Mouse (Mus musculus) neural tube, embryonic 15.5 days (tissue): Measurements from ENCODE around the gene Adgra1. TPM values are rescaled to one million over a fixed set of nuclear protein-coding genes. Genes with fewer than 3 reads are reported as not detected.

Source experiments
- ATAC-seq: fragments of 200-750 bp; cut with Nextera tagmentation; 2 replicates; pipeline ENCODE4 v1.8.0; 2017; ENCODE audit warnings: mild to moderate bottlenecking, moderate TSS enrichment, moderate library complexity; ENCODE audit not compliant: low FRiP score
- H3K27ac ChIP-seq: fragments of 300-500 bp; sonication (generic); replicated peaks from 2 replicates; pipeline ENCODE4 v1.5.1; 2015; ENCODE audit warnings: mild to moderate bottlenecking, inconsistent platforms
- H3K27me3 ChIP-seq: fragments of 300-500 bp; sonication (generic); replicated peaks from 2 replicates; pipeline ENCODE4 v1.6.1; 2015; ENCODE audit warnings: inconsistent platforms
- H3K36me3 ChIP-seq: fragments of 300-500 bp; sonication (generic); 2 replicates; pipeline ENCODE4 v1.6.1; 2015; ENCODE audit warnings: inconsistent platforms
- H3K4me1 ChIP-seq: fragments of 300-500 bp; sonication (generic); 2 replicates; pipeline ENCODE4 v1.6.1; 2015; ENCODE audit warnings: inconsistent platforms
- H3K4me2 ChIP-seq: fragments of 300-500 bp; sonication (generic); 2 replicates; pipeline ENCODE4 v1.6.1; 2015; ENCODE audit warnings: inconsistent platforms, mild to moderate bottlenecking, moderate library complexity
- H3K4me3 ChIP-seq: fragments of 300-500 bp; sonication (generic); replicated peaks from 2 replicates; pipeline ENCODE4 v1.5.1; 2015; ENCODE audit warnings: mild to moderate bottlenecking, inconsistent platforms
- H3K9ac ChIP-seq: fragments of 300-500 bp; sonication (generic); replicated peaks from 2 replicates; pipeline ENCODE4 v1.6.1; 2015; ENCODE audit warnings: mild to moderate bottlenecking, inconsistent platforms
- H3K9me3 ChIP-seq: fragments of 300-500 bp; sonication (generic); replicated peaks from 2 replicates; pipeline ENCODE4 v1.6.1; 2016; ENCODE audit warnings: inconsistent platforms
- WGBS: fragments of 180-500 bp; shearing (Covaris S2); methylation state at CpG from one replicate; pipeline ENCODE4 v1.1.7; 2015; ENCODE audit warnings: mixed read lengths; 5-methylcytosine and 5-hydroxymethylcytosine counted together
- polyA plus RNA-seq: library from polyadenylated mRNA; unstranded; fragments of >200 nt; fragmentation: Nextera tagmentation; extraction: Ambion mirVana; gene quantifications from 2 replicates; pipeline ENCODE4 v1.2.1, GENCODE M21; 2015

Gene Adgra1
- 31.1 and 34.1 TPM in 2 replicates for polyA plus RNA-seq

DNA sequence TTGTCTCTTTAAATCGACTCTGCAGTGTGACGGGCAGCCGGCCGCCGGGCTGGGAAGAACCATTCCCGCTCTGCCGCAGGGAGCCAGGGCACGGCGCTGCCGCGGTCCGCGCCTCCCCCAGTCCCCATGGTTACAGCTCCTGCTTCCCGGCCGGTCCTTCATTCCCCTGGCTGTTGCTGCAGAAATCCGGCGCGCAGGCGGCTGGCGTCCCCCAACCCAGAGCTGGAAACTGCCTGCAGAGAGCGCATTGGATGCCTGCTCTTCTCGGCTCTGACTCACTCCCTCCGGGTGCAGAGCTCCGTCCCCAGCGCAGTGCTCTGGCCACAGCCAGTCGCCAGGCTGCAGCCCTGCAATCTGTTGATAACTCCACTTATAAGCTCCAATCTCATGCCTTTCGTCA is at the start of gene Adgra1:
TSS of gene Adgra1 (plus strand) at position 139 of the 400 bp plus-strand sequence.
- H3K4me1 ChIP-seq, result peaks cover 46% of the 10 kb centered on the region
- H3K27me3 ChIP-seq, result no peaks in the 10 kb centered on the region
- H3K36me3 ChIP-seq, result no peaks in the 10 kb centered on the region
- ATAC-seq, result peak; percentile 87
- peak within 1 kb of the TSS; percentile 47 for H3K9ac ChIP-seq
- H3K9me3 ChIP-seq, result no peaks in the 10 kb centered on the region
- H3K4me3 ChIP-seq, result peak within 1 kb of the TSS; percentile 41
- under 1% methylated on average over 27 of the region's 27 CpGs for WGBS
- H3K4me2 ChIP-seq, result peak within 1 kb of the TSS; percentile 64
- peak within 1 kb of the TSS; percentile 80 for H3K27ac ChIP-seq

DNA sequence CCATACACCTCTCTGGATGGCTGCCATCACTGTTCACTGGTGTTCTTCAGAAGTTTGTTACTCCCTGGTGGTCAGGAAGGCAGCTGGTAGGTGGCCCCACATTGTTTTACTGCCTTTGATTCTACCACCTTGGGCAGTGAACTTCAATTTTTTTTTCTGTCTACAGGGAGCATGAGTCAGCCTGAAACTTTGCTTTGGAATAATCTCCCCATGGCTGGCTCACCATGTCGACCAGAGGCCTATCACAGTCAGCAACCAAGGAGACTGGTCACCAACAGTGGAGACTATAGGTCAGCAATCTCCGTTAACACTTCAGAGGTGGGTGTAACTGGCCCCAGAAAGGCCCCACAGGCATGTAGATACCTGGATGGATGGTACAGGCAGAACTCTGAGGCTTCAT is 46.6 kb upstream of the Adgra1 start:
- Histone ChIP-seq H3K27ac (no peak overlapping the region), H3K4me3 (no peak overlapping the region), H3K4me2 (no peak overlapping the region), H3K9ac (no peak overlapping the region), H3K4me1 (0 out of 2 replicates have a peak, but pooled peaks cover 4% of the 10 kb centered on the region), H3K36me3 (no peaks in the 10 kb centered on the region), H3K9me3 (no peaks in the 10 kb centered on the region), H3K27me3 (no peaks in the 10 kb centered on the region)
- ATAC-seq, result no peak
- 87% methylated on average over 2 of the region's 2 CpGs for WGBS

DNA sequence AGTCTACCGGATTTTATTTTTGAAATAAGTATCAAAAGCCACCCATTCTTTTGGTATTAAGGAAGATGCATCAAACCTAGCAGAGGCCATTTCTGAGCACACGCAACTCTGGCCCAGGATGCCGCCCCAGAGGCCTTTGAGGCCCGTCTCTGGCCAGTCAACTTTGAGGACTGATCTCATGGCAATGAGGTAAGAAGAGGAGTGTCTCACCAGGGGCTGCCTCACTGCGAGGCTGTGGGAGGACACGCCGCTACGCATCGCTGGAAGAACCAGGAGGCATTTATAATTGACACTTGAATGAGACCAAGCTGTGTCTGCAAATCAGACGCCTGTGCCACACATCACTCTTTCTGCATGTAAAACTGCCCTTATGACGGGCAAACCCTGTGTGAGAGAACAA is 45.0 kb upstream of the Adgra1 start:
- no peak for ATAC-seq
- Histone ChIP-seq H3K27ac (no peak overlapping the region), H3K4me1 (0 out of 2 replicates have a peak, but pooled peaks cover 4% of the 10 kb centered on the region), H3K9ac (no peak overlapping the region), H3K36me3 (no peaks in the 10 kb centered on the region), H3K4me3 (no peak overlapping the region), H3K27me3 (no peaks in the 10 kb centered on the region), H3K9me3 (no peaks in the 10 kb centered on the region), H3K4me2 (no peak overlapping the region)
- 65% methylated on average over 11 of the region's 11 CpGs for WGBS

DNA sequence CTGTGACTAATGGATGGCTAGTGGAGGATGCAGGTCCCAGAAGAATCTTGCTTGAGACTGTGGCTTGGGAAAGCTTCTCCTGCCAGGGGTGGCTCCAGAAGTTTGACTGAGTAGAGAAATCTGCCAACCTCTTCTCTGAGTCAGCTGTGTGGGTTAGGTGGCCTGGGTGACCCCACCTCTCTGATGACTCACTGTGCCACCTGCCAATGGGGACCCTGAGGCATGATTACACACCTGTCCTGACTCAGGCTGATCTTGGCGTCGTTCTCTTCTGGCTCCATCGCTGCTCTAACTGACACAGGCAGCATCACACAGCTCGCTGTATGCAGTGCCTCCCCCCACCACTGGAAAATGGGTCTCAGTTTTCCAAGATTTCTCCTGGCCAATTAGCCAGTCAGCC is 44.3 kb upstream of the Adgra1 start:
- Histone ChIP-seq H3K27ac (no peak overlapping the region), H3K9ac (no peak overlapping the region), H3K9me3 (no peaks in the 10 kb centered on the region), H3K4me3 (no peak overlapping the region), H3K4me2 (no peak overlapping the region), H3K27me3 (no peaks in the 10 kb centered on the region), H3K4me1 (0 out of 2 replicates have a peak, but pooled peaks cover 4% of the 10 kb centered on the region), H3K36me3 (no peaks in the 10 kb centered on the region)
- 91% methylated on average over 4 of the region's 4 CpGs for WGBS
- no peak for ATAC-seq

DNA sequence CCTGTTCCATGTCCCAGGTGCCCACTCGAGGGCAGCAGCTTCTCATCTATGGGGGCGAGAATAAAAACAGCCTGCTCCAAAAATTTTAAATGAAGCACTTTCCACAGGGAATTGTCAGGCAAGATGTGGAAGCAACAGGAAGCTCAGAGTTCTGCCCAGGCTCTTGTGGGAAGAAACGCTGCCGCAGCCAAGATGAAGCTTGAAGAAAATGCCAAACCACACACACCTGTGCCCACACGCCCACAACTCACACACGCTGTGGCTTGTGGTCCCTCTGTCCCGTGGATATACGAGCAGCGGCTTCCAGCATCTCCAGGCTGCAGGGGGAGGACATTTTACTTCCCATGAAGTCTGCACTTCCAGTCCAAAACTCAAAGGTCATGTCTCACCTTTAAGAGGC is 42.4 kb upstream of the Adgra1 start:
- H3K4me3 ChIP-seq, result no peak overlapping the region
- H3K9me3 ChIP-seq, result no peaks in the 10 kb centered on the region
- no peaks in the 10 kb centered on the region for H3K36me3 ChIP-seq
- 0 out of 2 replicates have a peak, but pooled peaks cover 4% of the 10 kb centered on the region for H3K4me1 ChIP-seq
- H3K4me2 ChIP-seq, result no peak overlapping the region
- H3K9ac ChIP-seq, result no peak overlapping the region
- H3K27ac ChIP-seq, result no peak overlapping the region
- ATAC-seq, result no peak
- no peaks in the 10 kb centered on the region for H3K27me3 ChIP-seq
- 83% methylated on average over 9 of the region's 9 CpGs for WGBS

DNA sequence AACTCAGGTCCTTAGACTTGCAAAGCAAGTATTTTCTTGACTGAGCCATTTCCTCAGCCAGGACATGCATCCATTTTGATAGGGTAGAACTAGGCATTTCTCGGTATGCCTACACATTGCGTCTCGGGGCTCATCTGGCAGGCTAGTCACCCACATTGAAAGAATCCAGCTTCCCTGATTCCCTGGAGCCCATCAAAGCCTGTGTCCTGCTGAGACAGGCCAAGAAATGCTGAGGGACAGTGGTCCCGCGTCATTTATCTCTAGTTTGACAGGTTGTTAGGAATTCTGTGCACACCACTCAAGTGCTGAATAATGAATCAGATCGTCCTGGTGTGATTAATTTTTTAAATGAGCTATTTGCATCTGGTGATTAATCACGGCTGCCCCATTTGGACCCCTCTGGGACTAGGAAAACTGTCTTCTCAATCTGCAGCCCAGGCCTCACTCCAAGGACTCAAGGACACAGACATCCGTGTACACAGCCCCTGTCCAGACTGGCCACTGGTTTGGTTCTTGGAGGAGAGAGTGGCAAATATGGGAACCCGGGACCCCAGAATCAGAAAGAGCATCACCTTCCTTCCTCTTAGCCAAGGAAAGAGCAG is 38.9 kb upstream of the Adgra1 start:
- H3K27me3 ChIP-seq, result no peaks in the 10 kb centered on the region
- 50% methylated on average over 9 of the region's 9 CpGs for WGBS
- H3K4me1 ChIP-seq, result 0 out of 2 replicates have a peak, but pooled peaks cover 4% of the 10 kb centered on the region
- no peak overlapping the region for H3K9ac ChIP-seq
- no peak overlapping the region for H3K27ac ChIP-seq
- ATAC-seq, result no peak
- no peaks in the 10 kb centered on the region for H3K9me3 ChIP-seq
- H3K4me2 ChIP-seq, result no peak overlapping the region
- no peak overlapping the region for H3K4me3 ChIP-seq
- H3K36me3 ChIP-seq, result no peaks in the 10 kb centered on the region

DNA sequence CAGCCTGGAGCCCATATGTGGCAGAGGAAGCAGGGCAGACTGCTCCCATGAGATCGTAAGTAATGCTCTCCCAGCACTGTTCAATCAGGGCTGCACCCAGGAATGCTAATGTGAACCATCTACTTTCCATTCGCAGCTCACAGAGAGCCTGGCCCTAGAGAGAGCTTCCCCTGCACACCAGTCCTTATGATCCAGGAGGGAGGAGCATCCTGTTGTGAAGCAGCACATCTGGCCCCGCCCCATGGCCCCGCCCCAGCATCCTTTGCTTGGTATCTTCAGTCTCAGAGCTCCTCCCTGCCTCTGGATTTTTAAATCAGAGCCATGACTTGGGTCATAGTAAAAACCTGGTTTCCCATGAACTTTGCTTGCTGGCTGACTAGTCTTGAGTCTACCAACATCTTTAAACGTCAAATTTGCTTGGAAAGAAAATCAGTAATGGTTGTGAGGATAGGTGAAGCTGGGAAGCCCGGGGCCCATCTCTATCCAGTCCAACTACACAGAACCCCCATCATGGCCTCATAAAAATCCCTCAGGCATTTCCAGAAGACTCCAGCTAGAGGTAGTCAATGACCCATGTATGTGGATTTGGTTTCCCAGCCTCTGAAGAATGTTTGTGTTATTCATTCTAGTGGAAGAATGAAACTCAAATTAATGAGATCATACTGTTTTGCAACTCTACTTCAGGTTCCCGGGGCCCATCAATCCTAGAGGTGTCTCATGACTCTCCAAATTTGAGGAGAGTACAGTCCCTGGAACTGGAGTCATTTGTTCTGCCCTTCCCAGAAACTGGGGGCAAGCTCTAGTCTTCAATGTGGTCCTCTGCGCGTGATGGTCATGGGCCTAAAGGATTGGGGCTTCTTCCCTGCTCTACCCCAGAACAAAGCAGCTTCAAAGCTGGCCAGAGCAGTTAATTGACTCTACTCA is 36.5 kb upstream of the Adgra1 start:
- Histone ChIP-seq H3K9ac (no peak overlapping the region), H3K4me3 (no peak overlapping the region), H3K4me2 (no peak overlapping the region), H3K9me3 (no peaks in the 10 kb centered on the region), H3K27ac (no peak overlapping the region), H3K27me3 (no peaks in the 10 kb centered on the region), H3K4me1 (no peaks in the 10 kb centered on the region), H3K36me3 (no peaks in the 10 kb centered on the region)
- 71% methylated on average over 9 of the region's 9 CpGs for WGBS
- ATAC-seq, result no peak

DNA sequence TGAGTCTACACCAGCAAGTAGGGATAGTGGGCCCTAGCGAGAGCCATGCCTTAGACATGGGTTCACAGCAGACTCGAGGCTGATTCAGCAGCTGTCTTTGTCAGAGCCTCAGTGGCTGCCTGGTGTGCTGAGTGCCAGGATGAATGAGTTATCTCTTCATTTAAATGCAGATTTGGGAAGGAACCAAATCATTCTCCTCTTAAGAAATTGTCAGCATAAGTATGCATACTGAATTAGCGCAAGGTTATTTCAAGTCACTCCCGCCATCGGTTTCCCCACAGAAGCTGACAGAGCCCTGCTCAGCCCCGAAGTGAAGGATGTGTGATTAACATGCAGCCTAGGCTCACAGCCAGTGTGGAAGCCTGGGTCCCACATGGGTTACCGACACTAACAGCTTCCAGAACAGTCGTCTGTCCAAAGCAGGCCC is 27.8 kb upstream of the Adgra1 start:
- 27% methylated on average over 8 of the region's 8 CpGs for WGBS
- H3K4me1 ChIP-seq, result peaks cover 9% of the 10 kb centered on the region; the same call in 1 of the 2 replicates
- no peak overlapping the region for H3K9ac ChIP-seq
- H3K9me3 ChIP-seq, result no peaks in the 10 kb centered on the region
- H3K27ac ChIP-seq, result no peak overlapping the region
- ATAC-seq, result peak; percentile 59
- no peaks in the 10 kb centered on the region for H3K27me3 ChIP-seq
- no peaks in the 10 kb centered on the region for H3K36me3 ChIP-seq
- no peak overlapping the region for H3K4me2 ChIP-seq
- no peak overlapping the region for H3K4me3 ChIP-seq

DNA sequence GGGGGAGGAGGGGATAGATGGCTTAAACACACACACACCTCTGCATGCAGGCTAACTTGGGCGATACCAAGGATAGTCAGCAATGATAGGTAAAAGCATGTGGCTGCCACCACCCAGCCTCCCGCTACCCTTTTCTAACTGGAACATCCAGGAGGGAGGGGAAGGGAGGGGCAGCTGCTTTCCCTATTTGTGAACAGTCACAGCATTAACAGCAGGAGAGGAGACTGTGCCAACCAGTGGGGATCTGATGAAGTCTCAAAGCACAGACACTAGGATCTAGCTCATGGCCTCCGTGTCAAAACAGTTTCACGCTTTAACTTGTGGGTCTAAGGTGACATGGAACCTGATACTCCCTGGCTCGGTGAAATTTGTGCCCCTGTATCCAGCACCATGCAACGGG is 23.9 kb upstream of the Adgra1 start:
- Histone ChIP-seq H3K9ac (no peak overlapping the region), H3K27me3 (no peaks in the 10 kb centered on the region), H3K9me3 (no peaks in the 10 kb centered on the region), H3K4me3 (no peak overlapping the region), H3K4me1 (peaks cover 9% of the 10 kb centered on the region; the same call in 1 of the 2 replicates), H3K4me2 (no peak overlapping the region), H3K36me3 (no peaks in the 10 kb centered on the region), H3K27ac (no peak overlapping the region)
- ATAC-seq, result no peak
- 74% methylated on average over 6 of the region's 6 CpGs for WGBS

DNA sequence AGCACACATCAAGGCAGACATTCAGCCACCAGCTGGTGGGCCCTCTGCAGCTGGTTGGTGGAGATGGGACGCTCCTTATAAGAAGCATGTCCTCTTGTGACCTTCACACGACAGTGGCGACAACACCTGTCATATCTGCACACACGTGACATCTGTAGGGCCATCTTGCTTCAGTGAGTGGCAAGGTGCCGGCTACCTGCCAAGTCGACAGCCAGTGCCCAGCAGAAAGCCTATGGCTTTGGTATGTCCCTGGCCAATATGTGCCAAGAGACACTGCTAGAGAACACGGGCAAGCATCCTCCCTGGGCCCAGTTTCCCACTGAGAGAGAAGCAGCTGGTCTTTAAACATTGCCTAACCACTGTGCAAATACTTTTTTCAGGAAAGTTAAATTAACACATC is 22.3 kb upstream of the Adgra1 start:
- Histone ChIP-seq H3K27me3 (no peaks in the 10 kb centered on the region), H3K4me2 (no peak overlapping the region), H3K4me1 (no peaks in the 10 kb centered on the region), H3K4me3 (no peak overlapping the region), H3K9me3 (no peaks in the 10 kb centered on the region), H3K36me3 (no peaks in the 10 kb centered on the region), H3K27ac (no peak overlapping the region), H3K9ac (no peak overlapping the region)
- WGBS, result 90% methylated on average over 7 of the region's 7 CpGs
- no peak for ATAC-seq

DNA sequence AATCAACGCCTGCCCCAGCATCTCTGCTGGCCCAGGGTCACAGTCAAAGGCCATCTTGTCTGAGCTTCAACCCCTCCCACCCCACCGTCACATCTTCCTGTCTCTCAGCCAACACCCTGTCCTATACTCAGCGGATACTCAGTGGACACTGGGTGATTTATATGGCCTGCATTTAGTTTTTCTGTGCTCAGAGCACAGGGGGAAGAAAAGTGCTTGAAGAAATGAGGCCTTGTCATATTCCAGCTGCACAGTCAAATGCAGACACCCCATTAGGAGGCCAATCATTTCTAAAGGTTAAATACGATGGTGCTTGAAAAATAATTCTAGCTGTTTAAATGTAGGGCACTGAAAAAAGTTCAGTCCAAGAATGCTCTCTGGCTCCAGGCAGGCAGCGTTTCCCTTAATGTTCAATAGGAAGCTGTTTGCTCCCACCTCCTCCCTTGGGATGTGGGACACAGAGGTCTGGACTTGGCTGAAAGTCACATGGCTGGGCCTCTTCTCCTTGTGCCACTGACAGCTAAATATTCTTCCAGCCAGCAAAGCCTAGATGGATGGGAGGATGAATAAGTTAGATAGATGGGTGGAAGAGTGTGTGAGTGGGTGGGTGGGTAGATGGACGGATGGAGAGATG is 20.3 kb upstream of the Adgra1 start:
- Histone ChIP-seq H3K27me3 (no peaks in the 10 kb centered on the region), H3K4me2 (no peak overlapping the region), H3K4me1 (0 out of 2 replicates have a peak, but pooled peaks cover 4% of the 10 kb centered on the region), H3K9ac (no peak overlapping the region), H3K36me3 (no peaks in the 10 kb centered on the region), H3K9me3 (no peaks in the 10 kb centered on the region), H3K4me3 (no peak overlapping the region), H3K27ac (no peak overlapping the region)
- WGBS, result 88% methylated on average over 6 of the region's 6 CpGs
- ATAC-seq, result no peak
